Mouse (Mus musculus): ENCODE measurements around the gene Sacs.
"Not testable (repeated sequence)": the region's sequence is repeated elsewhere in the genome, so short reads cannot be mapped to it uniquely, and the experiment has no call there.

Gene Sacs

DNA sequence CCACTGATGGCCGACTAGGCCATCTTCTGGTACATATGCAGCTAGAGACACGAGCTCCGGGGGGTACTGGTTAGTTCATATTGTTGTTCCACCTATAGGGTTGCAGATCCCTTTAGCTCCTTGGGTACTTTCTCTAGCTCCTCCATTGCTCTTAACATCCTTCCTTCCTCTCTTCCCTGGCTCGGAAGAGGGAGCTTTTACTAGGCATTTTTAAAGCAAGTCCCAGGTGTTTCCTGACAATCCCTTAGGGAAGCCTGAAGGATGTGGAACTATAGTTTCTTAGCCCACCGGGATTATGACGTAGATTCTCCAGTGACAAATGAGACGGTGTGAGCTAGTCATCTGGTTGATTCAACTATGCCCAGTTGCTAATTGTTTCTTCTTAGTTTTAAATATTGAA is 19.2 kb downstream of the Sacs start:
- not testable (repeated sequence) for DNase-seq (ENCODE audit: extremely low read depth, insufficient read length, low spot score)

DNA sequence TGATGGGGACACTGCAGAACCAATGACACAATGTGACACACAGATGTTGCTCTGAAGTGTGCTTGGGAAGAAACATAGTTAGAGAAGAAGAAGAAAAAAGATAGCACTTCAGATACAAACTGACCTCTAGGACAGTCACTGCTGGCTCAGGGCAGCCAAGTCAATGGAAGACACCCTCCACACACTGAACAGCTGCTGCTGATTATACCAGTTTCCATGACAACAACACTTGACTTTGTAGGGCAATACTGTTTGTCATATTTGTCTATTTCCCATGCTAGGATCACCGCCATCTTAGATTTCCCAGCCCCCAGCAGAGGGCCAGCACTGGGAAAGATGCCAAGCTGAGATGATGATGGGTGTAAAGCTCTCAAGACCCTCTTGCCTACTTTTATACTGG is 22.7 kb downstream of the Sacs start:
- DNase-seq (ENCODE audit: extremely low read depth, insufficient read length, low spot score): no peak

- no peak for DNase-seq (ENCODE audit: extremely low read depth, insufficient read length, low spot score)
Measured at GRCm38 (mm10) chr14:61161367-61162334, 23.4 kb downstream of the Sacs start.

- no peak for DNase-seq (ENCODE audit: extremely low read depth, insufficient read length, low spot score)
Measured at GRCm38 (mm10) chr14:61164461-61164860, 26.2 kb downstream of the Sacs start.

- DNase-seq (ENCODE audit: extremely low read depth, insufficient read length, low spot score): no peak
Measured at GRCm38 (mm10) chr14:61165929-61166328, 27.7 kb downstream of the Sacs start.

GRCm38 (mm10) chr14:61171261-61171970 is 33.2 kb downstream of the Sacs start:
- DNase-seq (ENCODE audit: extremely low read depth, insufficient read length, low spot score): peak; percentile 40

GRCm38 (mm10) chr14:61172548-61173158 is 34.4 kb downstream of the Sacs start:
- DNase-seq (ENCODE audit: extremely low read depth, insufficient read length, low spot score): peak; percentile 100

DNA sequence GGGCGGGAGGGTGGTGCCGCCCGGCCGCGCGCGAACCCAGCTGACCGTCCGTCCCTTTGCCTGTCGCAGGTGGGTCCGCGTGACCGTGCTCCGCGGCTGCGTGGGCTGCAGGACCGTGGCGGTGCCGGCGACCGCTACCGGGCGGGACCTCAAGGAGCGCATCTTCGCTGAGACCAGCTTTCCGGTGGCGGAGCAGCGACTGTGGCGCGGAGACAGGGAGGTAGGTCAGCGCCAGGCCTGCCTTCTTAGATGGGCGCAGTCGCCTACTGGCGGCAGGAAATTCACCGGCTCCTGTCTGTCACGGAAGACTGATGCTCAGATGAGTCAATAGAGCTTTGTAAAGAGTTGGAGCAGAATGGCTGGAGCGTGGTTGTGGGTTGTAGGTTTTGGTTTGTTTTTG is 35.0 kb downstream of the Sacs start:
- DNase-seq (ENCODE audit: extremely low read depth, insufficient read length, low spot score): no peak

DNA sequence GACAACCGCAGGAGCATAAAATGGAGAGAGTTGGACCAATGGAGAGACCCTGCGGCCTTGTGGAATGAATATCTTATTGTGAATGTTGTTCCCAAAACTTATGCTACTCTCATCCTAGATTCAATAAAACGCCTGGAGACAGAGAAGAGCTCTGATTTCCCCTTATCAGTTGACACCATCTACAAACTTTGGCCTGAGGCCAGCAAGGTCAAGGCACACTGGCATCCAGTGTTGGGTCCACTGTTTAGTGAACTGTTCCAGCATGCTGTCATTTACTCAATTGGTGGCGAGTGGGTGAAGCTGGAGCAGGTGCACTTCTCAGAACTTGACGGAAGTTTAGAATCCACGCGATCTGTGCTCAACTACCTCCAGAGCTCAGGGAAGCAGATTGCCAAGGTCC is 53.6 kb downstream of the Sacs start:
- no peak for DNase-seq (ENCODE audit: extremely low read depth, insufficient read length, low spot score)

DNA sequence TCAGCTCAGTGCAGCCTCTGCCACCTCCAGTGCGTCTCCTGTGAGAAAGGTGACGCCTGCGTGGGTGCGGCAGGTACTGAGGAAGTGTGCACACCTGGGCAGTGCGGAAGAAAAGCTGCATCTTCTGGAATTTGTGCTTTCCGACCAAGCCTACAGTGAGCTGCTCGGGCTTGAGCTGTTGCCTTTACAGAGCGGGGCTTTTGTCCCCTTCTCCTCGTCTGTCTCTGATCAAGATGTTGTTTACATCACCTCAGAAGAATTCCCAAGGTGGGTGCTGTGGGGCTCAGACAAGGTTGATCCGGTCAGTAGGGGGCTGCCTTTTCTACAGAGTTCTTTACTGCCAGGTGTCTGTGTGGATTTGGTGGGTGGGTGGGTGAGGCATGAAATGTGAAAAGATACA is 54.1 kb downstream of the Sacs start:
- DNase-seq (ENCODE audit: extremely low read depth, insufficient read length, low spot score): no peak

- DNase-seq (ENCODE audit: extremely low read depth, insufficient read length, low spot score): no peak
Measured at GRCm38 (mm10) chr14:61194416-61194815, 56.2 kb downstream of the Sacs start.

DNA sequence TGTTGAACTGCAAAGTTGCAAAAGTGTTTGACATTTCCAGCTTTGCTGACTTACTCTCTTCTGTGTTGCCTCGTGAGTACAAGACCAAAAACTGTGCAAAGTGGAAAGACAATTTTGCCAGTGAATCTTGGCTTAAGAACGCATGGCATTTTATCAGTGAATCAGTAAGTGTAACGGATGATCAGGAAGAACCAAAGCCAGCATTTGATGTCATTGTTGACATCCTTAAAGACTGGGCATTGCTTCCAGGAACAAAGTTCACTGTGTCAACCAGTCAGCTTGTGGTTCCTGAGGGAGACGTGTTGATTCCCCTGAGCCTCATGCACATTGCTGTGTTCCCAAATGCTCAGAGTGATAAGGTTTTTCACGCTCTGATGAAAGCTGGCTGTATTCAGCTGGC is 71.9 kb downstream of the Sacs start:
- no peak for DNase-seq (ENCODE audit: extremely low read depth, insufficient read length, low spot score)

- no peak for DNase-seq (ENCODE audit: extremely low read depth, insufficient read length, low spot score)
Measured at GRCm38 (mm10) chr14:61211754-61212153, 73.5 kb downstream of the Sacs start.

DNA sequence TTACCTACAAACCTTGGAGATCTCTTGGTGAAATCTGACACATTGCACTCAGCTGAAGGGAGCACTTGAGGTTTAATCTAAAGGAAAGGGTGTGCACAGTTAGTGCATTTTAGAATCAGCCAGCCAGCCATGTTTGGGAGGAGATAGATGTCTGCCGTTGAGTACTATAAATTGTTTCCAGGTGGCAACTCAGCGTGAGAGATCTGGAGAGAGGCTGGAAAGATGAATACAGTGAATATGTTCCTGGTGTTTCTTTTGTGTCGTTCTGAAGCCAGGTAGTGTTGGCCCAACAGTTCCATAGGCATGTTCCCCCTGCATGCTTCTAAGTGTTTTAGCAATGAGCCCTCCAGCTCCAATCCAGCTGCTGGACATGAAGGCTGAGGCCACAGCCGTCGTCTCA is 82.9 kb downstream of the Sacs start:
- DNase-seq (ENCODE audit: extremely low read depth, insufficient read length, low spot score): no peak

- no peak for DNase-seq (ENCODE audit: extremely low read depth, insufficient read length, low spot score)
Measured at GRCm38 (mm10) chr14:61222506-61222905, 84.2 kb downstream of the Sacs start.

DNA sequence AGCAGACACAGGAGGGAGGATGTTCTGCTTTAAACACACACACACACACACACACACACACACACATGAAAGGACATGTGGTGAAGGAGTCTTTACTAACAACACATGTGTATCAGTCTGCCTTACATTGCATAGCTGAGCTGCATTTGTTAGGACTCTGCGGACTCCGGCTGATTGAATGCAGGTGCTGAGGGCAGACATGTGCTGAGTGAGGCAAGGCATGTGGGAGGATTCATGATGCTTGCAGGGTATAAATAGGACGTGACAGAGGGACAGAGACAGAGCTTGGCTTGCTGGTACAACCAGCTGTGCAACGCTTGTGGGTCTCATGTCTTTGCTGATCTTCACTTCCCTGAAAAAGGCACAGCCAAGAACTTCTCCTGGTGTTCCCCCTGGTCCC is 85.5 kb downstream of the Sacs start:
- no peak for DNase-seq (ENCODE audit: extremely low read depth, insufficient read length, low spot score)

DNA sequence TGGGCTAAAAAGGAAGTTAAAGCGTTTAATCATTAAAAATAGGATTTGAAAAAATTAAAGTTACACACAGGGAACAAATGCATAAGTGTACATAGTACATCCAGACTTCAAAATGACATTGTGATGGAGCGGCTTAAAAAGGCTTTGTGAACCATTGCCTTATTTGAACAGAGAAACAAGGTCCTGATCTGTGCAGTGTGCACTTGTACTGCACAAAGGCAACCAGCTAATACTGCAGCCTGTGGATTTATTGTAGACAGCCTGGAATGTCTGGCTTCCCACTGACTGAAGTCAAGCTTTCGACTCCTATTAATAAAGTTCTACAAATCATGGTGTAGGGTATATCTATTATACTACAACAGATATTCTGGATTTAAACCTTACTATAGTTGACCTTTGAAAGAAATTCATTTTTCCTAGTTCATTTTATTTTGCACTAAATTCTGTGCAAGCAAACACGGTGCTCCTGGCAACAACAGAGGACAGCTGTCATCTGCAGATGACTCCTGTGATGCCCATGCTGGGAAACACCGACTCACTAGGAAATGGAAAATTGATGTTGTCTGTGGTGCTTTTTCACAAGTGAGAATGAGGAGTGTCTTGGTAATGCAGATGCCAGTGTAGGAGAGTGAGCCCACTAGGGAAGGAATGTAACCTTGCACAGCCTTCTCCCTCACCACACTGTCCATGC is 86.3 kb downstream of the Sacs start:
- no peak for DNase-seq (ENCODE audit: extremely low read depth, insufficient read length, low spot score)

GRCm38 (mm10) chr14:61226151-61226550 is 87.9 kb downstream of the Sacs start:
- no peak for DNase-seq (ENCODE audit: extremely low read depth, insufficient read length, low spot score)

GRCm38 (mm10) chr14:61229763-61230162 is 91.5 kb downstream of the Sacs start:
- DNase-seq (ENCODE audit: extremely low read depth, insufficient read length, low spot score): no peak

GRCm38 (mm10) chr14:61230179-61230578 is 91.9 kb downstream of the Sacs start:
- DNase-seq (ENCODE audit: extremely low read depth, insufficient read length, low spot score): no peak

GRCm38 (mm10) chr14:61232016-61232568 is 93.8 kb downstream of the Sacs start:
- DNase-seq (ENCODE audit: extremely low read depth, insufficient read length, low spot score): no peak
